Mouse (Mus musculus) neutrophil, adult 83 days (primary cell): ENCODE data around the gene Fam229a. TPM values are rescaled to one million over a fixed set of nuclear protein-coding genes. Genes with fewer than 3 reads are reported as not detected.

Experiments used
- total RNA-seq, 2 experiments: library from RNA; stranded (reverse); gene quantifications; one replicate each; pipeline ENCODE4 v1.2.4; 2023

Gene Fam229a
- not detected for total RNA-seq

DNA sequence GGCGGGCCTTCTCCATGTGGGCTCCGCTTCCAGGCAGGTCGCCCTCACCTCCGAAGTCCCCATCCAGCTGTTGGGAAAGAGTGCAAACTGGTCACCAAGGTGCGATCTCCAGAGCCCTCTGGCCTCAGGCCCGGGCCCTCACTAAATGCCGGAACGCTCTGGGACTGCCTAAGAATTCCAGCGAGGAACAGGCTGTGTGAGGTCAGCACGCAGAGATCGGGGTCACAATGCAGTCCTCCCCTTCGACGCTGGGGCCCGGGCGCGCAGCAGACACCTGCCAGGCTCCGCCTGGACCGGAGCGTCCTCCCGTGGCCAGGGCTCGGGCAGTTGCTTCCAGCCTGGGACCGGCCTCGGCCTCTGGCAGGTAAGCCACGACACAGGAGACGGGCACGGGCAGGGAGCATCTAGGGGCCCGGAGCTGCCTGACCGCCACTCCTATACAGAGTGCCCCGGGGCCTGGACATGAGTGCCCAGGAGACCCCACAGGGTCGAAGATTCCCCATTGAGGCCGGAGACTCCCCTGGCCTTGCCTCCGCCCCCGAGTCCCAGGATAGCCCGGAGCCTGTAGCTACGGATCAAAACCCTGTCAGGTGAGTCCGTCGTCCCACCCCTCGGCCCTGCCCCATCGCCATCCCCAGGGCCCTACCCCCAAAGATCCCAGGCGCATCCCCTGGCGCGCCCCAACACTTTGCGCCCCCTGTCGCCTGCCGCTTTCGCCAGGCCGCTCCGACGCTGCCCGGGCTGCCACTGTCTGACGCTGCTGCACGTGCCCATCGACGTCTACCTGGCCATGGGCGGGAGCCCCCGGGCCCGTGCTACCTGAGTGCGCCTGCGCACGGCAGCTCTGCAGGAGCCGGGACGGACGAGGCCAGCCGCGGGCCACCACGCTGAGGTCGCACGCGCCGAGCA is at the start of gene Fam229a, which contains the start of gene Tssk3:
Gene Fam229a (plus strand): TSS at position 219 of the 909 bp plus-strand sequence.
Gene Tssk3 (minus strand): TSS at position 51 of the 909 bp plus-strand sequence.

DNA sequence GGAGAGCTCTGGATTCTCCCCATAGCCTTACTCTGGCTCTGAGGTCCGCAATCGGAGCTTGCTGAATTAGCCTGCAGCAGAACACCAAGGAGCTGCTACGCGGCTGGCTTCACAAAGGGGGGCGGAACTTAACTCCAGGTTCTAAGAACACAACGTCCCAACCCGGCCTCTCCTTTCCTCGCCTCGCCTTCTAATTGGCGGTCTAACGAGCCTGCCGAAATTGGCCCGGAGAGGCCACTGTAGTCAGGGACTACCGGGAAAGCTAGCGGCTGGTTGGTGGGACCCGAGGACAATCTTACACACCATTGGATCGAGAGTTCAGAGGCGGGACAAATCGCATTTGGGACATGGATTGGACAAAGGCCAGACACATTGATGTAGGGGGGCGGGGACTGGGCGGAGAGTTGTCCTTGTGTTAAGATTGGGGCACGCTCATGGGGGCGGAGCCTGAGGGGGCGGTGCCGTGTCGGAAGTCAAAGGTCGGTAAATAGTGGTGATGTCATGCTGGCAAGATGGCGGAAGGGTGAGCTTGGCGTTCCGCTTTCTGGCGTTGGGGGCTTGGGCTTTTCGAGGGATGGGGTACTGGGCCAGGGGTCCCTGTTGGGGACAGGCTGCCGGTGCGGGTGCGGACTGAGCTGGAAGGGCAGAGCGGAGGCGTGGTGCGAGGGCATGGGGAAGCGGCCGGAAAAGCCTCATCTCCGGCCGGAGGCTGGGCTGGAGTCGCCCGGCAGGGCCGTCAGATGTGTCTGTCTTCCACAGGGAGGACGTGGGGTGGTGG is 29.6 kb upstream of the Fam229a start, which contains the start of gene Bsdc1:
Gene Bsdc1 (plus strand): TSS at position 399 of the 778 bp plus-strand sequence.

DNA sequence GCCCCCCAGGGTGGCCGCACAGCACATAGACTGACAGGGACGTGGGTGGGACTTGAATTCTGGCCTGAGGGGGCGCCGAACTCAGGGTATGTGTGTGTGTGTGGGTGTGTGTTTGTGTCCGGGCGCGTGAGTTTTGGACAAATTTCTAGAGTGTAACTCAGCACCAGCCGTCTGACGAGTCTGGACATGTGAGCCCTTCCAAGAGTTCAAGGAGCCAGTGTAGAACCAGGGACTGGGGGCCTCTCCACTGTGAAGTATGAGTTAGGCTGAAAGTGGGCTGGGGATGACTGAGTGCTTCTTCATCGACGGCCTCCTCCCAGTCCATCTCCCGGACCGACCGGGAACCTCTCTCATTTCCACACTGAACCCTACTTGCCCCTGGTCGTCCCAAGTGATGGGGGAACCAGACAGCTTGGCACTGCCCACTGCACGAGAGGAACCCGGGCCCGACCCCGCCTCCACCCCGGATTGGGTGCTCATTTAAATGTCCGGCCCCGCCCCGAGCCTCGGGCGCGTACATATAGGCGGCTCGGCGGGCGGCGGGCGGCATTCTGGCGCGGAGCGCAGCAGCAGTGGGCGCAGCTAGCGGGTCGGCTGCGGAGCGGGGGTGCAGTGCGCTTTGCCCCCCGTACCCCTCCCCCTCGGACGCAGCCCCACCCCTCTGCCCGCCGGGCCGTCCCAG is 22.2 kb downstream of the Fam229a start, which contains the start of gene Marcksl1:
Gene Marcksl1 (plus strand): TSS at position 496 of the 682 bp plus-strand sequence.

Other genes starting within 250 kb of the Fam229a start
- gene C77080, start 229.8 kb upstream of the Fam229a start, total RNA-seq = not detected
- gene Sync, start 203.6 kb upstream of the Fam229a start, total RNA-seq = not detected
- gene Rbbp4, start 155.8 kb upstream of the Fam229a start, total RNA-seq = 100 to 1,000 TPM; 121 to 132 TPM
- 10 to 100 TPM; 24.2 to 25.8 TPM for gene Zbtb8os, start 155.5 kb upstream of the Fam229a start, total RNA-seq
- gene Zbtb8a, start 113.1 kb upstream of the Fam229a start, total RNA-seq = 1 to 10 TPM; 1.4 to 1.7 TPM
- not detected for gene Zbtb8b, start 50.3 kb upstream of the Fam229a start, total RNA-seq
- gene Bsdc1, start 29.6 kb upstream of the Fam229a start, total RNA-seq = 10 to 100 TPM; 73.9 to 76.4 TPM
- not detected for gene Tssk3, start 168 bp upstream of the Fam229a start, total RNA-seq
- gene Marcksl1, start 22.4 kb downstream of the Fam229a start, total RNA-seq = 10 to 100 TPM; 73.7 to 85.8 TPM
- gene Hdac1, start 51.5 kb downstream of the Fam229a start, total RNA-seq = 10 to 100 TPM; 68.9 to 73.8 TPM
- 1 to 10 TPM; 1.3 TPM for gene Lck, start 82.5 kb downstream of the Fam229a start, total RNA-seq
- gene Fam167b, start 87.4 kb downstream of the Fam229a start, total RNA-seq = not detected
- 10 to 100 TPM; 76.4 to 85.4 TPM for gene Eif3i, start 109.5 kb downstream of the Fam229a start, total RNA-seq
- 10 to 100 TPM; 78.3 to 78.5 TPM for gene Tmem234, start 109.5 kb downstream of the Fam229a start, total RNA-seq
- not detected for gene Dcdc2b, start 123.1 kb downstream of the Fam229a start, total RNA-seq
- 10 to 100 TPM in 1 of 2 experiments, 1 to 10 TPM in 1; 7.5 to 13.6 TPM for gene Iqcc, start 127.9 kb downstream of the Fam229a start, total RNA-seq
- 10 to 100 TPM; 36.0 to 41.1 TPM for gene Ccdc28b, start 132.8 kb downstream of the Fam229a start, total RNA-seq
- 10 to 100 TPM; 35.2 to 37.9 TPM for gene Txlna, start 149.9 kb downstream of the Fam229a start, total RNA-seq
- gene Kpna6, start 181.6 kb downstream of the Fam229a start, total RNA-seq = 10 to 100 TPM; 24.2 to 25.3 TPM
- gene Tmem39b, start 205.6 kb downstream of the Fam229a start, total RNA-seq = 1 to 10 TPM; 8.2 to 8.7 TPM